Mouse (Mus musculus) mouse trophoblast stem cell (cell line): ENCODE data around the gene Igf1.

Experiments
- in situ Hi-C, 2 experiments: fragments of 300-500 bp; cut with MseI, MboI; formaldehyde crosslinking; loops; 2 replicates in 1 of 2; 3 replicates in 1 of 2; pipeline ENCODE4 v1.15.1; 2025

Igf1 gene

DNA sequence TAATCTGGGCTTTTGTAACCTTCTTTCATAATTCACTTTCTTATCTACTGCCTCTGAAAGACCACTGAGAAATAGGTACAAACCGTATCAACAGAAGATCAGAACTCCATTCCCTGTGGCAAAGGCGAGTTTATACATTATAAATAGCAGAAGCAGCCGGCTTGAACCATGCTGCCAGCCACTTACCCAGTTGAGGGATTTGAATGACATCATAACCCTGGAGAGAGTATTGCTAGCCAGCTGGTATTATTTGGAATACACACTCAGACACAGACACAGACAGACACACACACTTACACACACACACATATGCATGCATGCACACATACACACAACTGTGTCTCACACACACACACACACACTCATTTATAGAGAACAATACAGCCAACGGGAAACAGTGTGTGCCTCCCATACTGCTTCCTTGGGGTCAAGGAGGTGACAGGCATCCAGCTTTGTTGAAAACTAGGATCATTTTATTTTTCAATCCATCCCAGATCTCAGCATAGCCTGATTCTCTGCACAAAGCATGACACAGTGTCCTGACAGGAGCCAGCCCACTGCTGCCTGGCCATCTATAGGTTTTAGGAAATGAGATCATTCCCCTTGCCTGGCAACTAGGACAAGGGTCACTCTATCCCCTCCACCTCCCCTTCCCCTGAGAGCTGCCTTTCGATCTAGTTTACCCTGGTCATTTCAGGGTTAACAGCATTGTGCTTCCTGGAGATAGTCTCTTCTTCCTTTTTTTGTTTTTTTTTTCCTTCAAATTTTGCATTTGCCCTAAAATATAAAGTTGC lies at the start of gene Igf1:
Gene Igf1, plus strand, starts transcription at position 253 of the 794 bp plus-strand sequence.
- in situ Hi-C loops, result loop anchor here in 1 of 2 experiments (25.0 kb wide), 1 partner anchor 454 kb away; no protein-coding TSS in a partner anchor

DNA sequence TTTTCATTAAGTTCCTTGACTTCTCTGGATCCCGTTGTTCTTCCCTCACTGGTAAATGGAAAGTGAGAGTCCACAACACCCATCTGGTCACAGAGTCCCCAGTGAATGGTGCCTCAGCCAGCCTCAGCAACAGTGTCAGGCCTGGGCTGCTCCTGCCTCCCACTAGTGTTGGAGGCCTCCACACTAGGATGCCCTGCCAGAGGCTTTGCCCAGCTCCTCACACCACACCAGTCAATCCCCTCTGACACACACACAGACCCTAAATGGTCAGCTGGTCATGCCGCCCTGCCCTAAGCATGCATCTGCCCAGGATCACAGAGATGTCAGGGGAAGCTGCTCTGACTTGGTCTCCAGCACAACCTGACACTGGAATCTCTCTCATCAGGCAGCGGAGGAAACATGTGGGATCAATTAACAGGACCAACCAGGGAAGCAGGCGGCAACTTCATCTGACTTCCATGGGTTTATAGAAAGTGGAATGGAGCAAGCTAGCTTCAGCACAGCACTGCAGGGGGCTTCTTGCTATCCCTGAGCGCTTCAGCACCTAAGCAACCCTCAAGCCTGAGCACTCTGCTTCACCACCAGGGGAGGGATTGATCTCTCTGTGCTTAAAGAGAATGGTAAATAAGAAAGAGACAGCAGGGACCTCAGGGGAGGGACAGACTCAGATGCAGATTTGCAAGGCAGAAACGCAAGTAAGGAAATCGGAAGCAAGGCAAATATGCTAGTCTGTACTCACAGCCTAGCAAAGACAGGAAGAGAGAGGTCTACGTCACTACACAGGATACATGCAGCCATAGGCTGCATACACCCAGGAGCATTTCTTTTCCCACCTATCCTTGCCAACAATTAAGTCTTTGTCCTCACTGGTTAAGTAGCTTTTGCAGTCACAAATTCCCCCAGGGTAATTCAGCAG lies 45.6 kb upstream of the Igf1 start:
- in situ Hi-C loops, result no loop called here

DNA sequence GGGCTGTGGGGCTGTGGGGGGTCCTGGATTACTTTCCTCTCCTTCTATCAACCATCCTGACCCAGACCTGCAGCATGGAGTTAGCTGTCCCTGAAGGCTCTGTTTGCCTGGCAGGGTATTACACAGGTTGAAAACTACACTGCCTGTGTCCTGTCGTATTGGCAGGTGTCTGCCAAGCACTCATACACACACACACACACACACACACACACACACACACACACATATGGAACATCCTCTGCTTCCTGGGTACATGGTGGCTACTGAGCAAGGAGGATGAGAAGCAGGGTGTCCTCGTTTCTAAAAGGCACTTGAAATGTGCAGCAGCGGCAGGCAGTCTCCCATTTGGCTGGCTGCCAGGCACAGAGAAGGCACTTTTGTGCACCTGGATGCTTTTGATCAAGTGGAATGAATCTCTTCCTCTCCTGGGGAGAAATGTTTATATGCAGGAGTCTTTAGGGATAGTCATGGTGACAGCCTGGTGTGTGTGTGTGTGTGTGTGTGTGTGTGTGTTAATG lies 44.9 kb upstream of the Igf1 start:
- in situ Hi-C loops, result no loop called here

- in situ Hi-C loops, result no loop called here
Observed at GRCm38 (mm10) chr10:87816861-87817260, 41.2 kb upstream of the Igf1 start.

- in situ Hi-C loops, result no loop called here
Observed at GRCm38 (mm10) chr10:87817786-87818185, 40.3 kb upstream of the Igf1 start.

DNA sequence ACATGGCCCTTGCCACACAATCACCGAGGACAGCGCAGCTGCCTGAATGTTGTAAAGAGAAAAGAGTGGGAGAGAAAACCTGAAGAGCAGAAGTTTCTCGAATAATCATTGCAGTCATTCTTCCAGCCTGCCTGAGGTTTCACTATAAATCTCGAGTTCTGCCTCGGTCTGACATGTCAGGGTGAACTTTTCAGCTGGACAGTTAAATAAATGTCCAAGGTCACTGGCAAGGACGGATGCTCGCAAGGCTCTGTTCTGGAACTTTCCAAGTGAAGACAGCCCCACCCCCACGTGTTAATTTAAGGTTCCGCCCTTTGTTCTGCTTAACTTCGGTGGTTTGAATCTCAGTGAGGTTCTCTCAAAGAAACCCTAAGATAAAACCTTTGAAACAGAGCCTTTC lies 36.2 kb upstream of the Igf1 start:
- in situ Hi-C loops, result no loop called here

DNA sequence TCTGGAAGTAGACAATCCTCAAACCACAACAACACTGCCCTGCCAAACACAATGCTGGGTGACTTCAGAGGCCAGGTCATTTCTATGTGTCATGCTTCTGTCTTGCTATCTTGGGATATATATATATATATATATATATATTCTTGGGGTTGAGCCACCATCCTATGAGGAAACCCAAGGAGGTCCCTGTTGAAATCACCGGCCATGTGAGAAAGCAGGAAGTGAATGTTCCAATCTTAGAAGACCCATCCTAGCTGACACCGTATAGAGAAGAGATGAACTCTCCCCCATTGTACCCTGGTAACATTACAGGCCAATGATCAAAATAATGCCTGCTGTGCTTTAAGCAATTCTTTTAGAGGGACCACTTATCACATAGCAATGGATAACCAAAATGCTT lies 28.1 kb upstream of the Igf1 start:
- in situ Hi-C loops, result no loop called here

- in situ Hi-C loops, result no loop called here
Observed at GRCm38 (mm10) chr10:87830639-87831038, 27.4 kb upstream of the Igf1 start.

- in situ Hi-C loops, result no loop called here
Observed at GRCm38 (mm10) chr10:87832101-87832500, 26.0 kb upstream of the Igf1 start.

DNA sequence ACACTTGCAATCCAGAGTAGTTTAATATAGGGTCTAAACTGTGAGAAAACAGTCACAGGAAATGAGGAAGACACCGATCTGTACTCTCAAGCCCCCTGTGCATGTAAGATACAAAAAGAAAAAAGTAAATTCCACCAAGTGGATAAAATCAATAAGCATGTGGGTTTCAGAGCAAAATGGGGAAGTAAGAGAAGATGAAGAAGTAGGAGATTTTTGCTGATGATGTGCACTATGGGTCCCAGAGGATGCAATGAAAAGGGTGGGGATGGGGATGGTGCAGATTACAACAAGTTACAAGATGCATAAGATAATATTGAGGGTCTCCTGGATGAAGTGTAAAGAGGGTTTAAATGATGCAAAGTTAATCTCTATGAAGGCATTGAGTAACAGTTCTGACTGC lies 18.6 kb upstream of the Igf1 start:
- in situ Hi-C loops, result no loop called here

- in situ Hi-C loops, result no loop called here
Observed at GRCm38 (mm10) chr10:87842501-87842900, 15.6 kb upstream of the Igf1 start.

DNA sequence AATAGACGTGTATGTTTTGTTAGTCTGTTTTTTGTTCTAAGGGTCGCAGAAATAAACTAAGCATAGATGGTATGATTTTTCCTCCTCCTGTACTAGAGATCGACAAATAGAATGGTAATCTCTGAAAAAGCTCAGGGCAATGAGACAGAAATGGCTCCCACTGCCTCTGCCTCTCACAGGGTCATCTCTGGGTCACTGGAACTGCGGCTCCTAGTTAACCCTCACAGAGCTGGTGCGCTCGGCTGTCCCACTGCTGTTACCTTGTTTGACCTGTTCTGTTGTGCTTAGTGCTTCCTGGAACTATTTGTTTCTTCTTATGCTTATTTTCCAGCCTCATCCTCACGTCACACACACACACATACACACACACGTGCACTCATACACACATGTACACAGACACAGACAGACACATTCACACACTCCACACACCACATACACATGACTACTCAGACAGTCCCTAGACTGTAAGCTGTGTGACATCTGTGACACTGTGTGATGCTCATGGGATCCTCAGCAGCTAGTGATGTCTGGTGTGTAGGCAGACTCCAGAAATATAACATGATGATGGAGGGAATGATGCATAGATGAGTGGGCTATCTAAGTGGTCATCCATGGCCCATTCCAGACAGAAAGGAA lies 13.0 kb upstream of the Igf1 start:
- in situ Hi-C loops, result no loop called here

DNA sequence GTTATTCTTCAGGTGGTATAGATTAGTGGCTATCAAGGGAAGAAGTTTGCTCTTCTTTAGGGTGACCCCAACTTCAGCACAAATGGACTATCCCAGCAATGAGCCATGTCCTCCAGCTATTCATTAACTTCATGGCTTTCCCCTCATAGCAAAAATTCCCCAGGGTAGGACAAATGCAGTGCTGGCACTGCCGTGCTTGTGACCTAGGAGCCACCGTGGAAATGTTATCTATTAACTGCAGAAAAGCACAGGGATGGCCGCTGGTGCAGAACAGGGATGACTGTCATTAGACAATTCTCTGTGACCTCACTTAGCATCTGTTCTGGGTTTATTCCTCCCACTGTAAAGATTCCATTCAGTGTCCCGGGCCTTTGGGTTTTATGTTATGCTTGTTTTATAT lies 10.2 kb upstream of the Igf1 start:
- in situ Hi-C loops, result no loop called here

- in situ Hi-C loops, result no loop called here
Observed at GRCm38 (mm10) chr10:87848419-87848818, 9.6 kb upstream of the Igf1 start.

- in situ Hi-C loops, result loop anchor here in 1 of 2 experiments (25.0 kb wide), 1 partner anchor 461 kb away; no protein-coding TSS in a partner anchor
Observed at GRCm38 (mm10) chr10:87851492-87851891, 6.6 kb upstream of the Igf1 start.

- in situ Hi-C loops, result loop anchor here in 1 of 2 experiments (25.0 kb wide), 1 partner anchor 458 kb away; no protein-coding TSS in a partner anchor
Observed at GRCm38 (mm10) chr10:87854408-87854807, 3.7 kb upstream of the Igf1 start.

GRCm38 (mm10) chr10:87855423-87856122 lies 2.5 kb upstream of the Igf1 start:
- in situ Hi-C loops, result loop anchor here in 1 of 2 experiments (25.0 kb wide), 1 partner anchor 457 kb away; no protein-coding TSS in a partner anchor

- in situ Hi-C loops, result loop anchor here in 1 of 2 experiments (25.0 kb wide), 1 partner anchor 455 kb away; no protein-coding TSS in a partner anchor
Observed at GRCm38 (mm10) chr10:87857215-87857955, 680 bp upstream of the Igf1 start.

DNA sequence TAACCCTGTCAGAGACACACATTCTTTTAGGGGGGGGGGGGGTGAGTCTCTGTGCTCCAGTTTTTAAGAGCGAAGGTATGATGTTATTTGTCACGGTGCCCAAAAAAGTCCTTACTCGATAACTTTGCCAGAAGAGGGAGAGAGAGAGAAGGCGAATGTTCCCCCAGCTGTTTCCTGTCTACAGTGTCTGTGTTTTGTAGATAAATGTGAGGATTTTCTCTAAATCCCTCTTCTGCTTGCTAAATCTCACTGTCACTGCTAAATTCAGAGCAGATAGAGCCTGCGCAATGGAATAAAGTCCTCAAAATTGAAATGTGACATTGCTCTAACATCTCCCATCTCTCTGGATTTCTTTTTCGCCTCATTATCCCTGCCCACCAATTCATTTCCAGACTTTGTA lies 874 bp downstream of the Igf1 start:
- in situ Hi-C loops, result loop anchor here in 1 of 2 experiments (25.0 kb wide), 1 partner anchor 453 kb away; no protein-coding TSS in a partner anchor

DNA sequence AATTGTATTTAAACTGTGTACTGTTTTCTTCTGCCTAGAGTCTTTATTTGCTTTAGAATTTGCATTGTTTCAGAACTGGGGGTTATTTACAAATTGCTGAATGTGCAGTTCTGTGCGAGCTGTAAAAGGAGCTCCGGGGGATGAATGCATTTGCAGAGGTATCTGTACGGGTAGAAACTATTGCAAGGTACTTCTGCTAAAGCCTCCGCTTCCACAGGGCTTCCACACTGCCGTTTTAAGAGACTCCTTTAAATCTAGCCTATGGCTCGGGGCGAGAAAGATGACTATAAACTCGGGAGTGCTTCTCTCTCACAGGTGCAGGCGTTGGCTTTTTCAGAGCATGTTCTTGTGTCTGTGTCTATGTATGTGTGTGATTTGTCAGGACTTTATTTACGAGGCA lies 1.4 kb downstream of the Igf1 start:
- in situ Hi-C loops, result loop anchor here in 1 of 2 experiments (25.0 kb wide), 1 partner anchor 453 kb away; no protein-coding TSS in a partner anchor
